Mouse (Mus musculus) layer of hippocampus, adult 9-11 months (tissue): ENCODE data around the gene Mrpl38.
A peak's percentile ranks its signal among the peaks of the same experiment; 100 is the strongest.

Experiments
- DNase-seq: peaks from one replicate; pipeline ENCODE4 v3.0.0; 2022

Gene Mrpl38

DNA sequence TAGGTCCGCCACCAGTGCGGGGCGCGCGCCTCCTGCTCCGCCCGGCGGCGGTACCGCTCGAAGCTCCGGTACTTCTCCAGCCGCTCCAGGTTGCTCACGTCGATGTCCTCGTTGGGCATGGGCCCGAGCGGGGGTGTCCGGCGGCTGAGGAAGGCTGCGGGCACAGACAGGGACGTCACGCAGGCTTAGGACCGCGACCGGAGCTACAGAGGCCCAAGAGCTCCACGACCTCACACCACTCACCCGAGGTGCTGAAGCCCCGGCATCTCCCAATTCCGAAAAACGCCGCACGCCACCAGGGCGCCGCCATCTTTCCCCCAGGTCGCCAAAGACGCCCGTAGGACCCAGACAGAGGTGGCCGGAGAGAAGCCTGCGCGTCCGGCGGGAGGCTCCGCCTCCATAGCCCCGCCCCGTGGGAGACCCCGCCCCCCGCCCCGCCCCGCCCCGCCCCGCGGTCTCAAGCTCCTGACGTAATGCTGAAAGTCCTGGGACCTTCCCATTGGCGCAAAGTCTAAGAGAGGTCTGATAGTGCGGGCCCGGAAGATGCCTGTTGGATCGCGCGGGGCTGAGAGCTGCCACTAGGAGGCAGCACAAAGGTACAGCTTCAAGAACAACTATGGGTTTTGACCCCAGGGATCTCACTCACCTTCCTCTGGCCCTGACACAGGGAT is at the start of gene Mrpl38:
Gene Mrpl38 (minus strand): TSS at position 401 of the 671 bp plus-strand sequence.
- DNase-seq = peak; percentile 92

- DNase-seq = no peak
These were observed 48.7 kb upstream of the Mrpl38 start for GRCm38 (mm10) chr11:116187226-116187930.

GRCm38 (mm10) chr11:116186360-116186759 is 47.7 kb upstream of the Mrpl38 start:
- DNase-seq = no peak

GRCm38 (mm10) chr11:116185836-116186235 is 47.2 kb upstream of the Mrpl38 start:
- DNase-seq = no peak

DNA sequence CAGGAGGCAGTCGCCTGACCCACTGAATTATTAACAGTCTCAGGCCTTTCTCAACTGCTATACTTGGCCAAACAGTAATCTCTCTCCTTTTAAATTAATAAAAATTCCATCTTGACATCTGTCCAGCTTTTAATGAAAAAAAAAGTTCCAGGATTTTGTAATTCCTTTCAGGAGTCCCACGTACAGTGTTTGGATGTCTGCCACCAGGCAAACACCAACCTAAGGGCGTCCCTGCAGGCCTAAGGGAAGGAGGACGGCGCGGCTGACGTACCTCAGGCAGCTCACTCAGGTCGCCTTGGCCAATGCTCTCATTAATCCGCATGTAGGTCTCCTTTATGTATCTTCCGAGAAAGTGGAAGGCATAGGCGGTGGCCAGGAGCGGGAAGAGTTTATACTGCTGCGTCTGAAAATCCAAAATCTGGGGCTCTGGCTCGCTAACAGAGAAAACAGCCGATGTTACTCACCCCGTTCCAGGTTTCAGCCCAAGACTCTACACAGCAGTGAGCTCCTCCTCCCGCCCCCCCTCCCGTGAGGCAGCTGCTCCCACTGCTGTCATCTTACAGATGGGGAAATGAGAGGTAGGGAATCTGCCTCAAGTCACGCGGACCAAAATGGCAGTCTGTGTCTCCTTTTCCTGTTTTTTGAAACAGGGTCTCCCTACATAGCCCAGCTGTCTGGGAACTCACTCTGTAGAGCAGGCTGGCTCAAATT is 39.9 kb upstream of the Mrpl38 start:
- no peak for DNase-seq

GRCm38 (mm10) chr11:116176010-116176409 is 37.3 kb upstream of the Mrpl38 start:
- DNase-seq = no peak

GRCm38 (mm10) chr11:116174775-116175448 is 36.2 kb upstream of the Mrpl38 start:
- no peak for DNase-seq

DNA sequence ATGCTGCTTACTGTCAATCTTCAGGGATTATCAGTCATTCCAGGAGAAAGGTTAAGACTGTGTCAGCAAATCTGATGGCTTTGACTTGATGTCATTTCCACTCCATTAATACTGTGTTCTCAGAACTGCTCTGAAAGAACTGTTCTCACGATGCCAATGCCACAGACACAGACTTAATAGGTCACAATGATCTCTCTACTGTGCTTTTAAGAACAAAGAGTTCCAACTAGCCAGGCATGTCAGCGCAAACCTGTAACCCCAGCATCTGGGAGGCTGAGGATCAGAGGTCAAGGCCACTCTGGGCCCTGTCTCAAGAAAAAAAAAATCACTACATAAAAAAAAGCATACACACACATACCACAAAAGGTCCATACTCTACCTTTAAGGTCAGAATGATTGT is 33.3 kb upstream of the Mrpl38 start:
- DNase-seq = no peak

GRCm38 (mm10) chr11:116170003-116170800 is 31.5 kb upstream of the Mrpl38 start:
- no peak for DNase-seq

DNA sequence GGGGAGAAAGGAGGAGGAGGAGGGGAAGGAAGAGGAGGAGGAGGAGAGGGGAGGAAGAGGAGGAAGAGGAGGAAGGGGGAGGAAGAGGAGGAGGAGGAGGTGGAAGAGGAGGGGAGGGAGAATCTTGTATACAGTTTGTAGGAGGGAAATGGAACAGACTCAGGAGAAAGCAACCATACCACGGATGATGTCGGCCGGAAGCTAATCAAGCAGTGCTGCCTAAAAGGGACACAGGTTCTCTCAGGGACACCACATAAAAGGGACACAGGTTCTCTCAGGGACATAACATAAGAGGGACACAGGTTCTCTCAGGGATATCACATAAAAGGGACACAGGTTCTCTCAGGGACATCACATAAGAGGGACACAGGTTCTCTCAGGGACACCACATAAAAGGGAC is 30.5 kb upstream of the Mrpl38 start:
- DNase-seq = no peak

GRCm38 (mm10) chr11:116167884-116168439 is 29.3 kb upstream of the Mrpl38 start, which contains the start of gene Fbf1:
Gene Fbf1, minus strand, starts transcription at chr11:116168166.
- peak; percentile 97 for DNase-seq

GRCm38 (mm10) chr11:116167232-116167631 is 28.6 kb upstream of the Mrpl38 start:
- no peak for DNase-seq

GRCm38 (mm10) chr11:116163002-116163401 is 24.3 kb upstream of the Mrpl38 start:
- DNase-seq = no peak

- peak; percentile 83 for DNase-seq
These were observed 23.5 kb upstream of the Mrpl38 start for GRCm38 (mm10) chr11:116162146-116162545.

DNA sequence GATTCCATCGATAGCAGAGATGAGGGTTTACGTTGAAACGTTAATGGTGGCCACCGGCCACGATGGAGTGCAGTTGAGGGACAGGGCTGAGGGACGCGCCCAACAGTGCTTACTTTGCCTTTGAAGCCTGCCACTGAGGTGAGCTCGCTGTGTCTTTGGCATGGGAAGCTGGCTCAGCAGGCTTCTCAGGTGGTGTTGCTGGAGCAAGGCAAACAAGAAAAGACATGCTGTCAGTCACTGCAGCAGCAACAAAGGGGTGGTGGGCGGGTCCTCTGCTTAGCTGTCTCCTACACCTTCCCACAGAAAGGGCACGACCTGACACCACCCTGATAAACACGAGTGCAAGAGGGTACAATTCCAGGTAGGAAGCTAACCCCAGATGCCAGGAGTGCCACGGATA is 22.6 kb upstream of the Mrpl38 start:
- DNase-seq = no peak

DNA sequence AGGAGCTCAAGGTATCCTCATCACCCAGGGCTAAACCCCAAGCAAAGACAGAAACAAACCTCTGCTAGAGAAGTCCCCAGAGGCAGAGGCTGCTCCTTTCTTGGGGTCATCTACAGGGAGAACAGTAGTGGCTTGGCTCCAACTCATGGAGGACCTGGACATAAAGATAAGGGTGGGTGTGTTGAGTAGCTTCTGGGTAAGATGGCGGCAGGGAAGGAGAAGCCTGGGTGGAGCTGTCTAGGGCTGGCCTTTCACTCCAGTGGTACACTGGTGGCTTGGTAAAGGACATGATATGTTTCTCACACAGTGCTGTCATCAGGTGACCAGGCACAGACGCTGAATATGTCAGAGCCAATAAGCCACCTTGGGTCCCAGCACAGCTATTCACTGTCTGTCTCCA is 12.3 kb upstream of the Mrpl38 start:
- DNase-seq = no peak

DNA sequence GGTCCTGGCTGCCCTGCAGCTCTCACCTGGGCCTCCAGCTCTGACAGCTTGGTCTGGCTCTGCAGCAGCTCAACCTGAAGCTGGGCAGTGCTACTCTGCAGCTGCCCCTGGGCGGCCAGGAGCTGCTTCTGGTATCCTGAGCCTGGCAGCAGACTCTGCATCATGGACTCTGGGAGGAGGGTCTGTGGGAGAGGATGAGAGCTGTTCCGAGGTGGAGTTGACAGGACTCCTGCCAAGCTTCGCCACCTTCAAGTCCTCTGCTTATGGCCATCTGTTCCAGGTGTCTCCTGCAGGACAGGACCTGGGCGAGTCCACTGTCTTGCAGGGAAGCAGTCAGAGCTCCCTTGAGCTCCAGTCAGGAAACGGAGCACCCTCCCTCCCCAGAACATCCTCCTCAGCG is 10.7 kb upstream of the Mrpl38 start:
- no peak for DNase-seq

GRCm38 (mm10) chr11:116148761-116149221 is 10.1 kb upstream of the Mrpl38 start:
- DNase-seq = peak; percentile 68

DNA sequence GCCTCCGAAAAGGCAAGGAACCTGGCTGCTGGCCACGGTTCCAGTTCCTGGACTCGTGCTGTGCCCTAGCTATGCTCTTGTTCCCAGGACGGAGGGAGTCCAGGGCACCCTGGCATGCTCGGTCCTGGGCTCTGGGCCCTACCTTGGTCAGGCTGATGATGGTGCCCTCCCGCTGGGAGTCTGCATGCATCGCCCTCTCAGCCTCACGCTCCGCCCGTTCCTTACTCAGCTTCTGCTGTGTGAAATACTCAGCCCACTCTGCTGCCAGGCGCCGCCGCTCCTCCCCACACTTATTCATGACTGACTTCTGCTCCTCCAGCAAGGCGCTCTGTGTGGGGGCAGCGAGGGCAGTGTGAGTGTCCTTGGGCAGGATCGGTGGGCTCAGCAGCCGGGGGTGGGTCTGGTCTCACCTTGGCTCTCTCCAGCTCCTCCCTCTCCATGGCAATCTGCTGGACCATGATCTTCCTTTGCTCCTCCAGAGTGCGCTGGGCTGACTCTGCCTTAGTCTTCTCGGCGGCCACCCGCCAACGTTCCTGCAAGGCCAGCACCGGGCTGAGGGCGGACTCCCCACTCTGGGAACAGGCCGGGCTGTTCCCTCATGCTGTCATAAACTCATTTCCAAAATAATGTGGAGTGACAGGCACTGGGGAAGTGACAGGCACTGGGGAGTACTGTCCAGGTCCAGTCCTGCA is 7.8 kb upstream of the Mrpl38 start:
- DNase-seq = peak; percentile 65

- DNase-seq = no peak
These were observed 7.0 kb upstream of the Mrpl38 start for GRCm38 (mm10) chr11:116145481-116146293.
